Mouse (Mus musculus) myocyte (in vitro differentiated cells): ENCODE measurements around the gene Eif4a1.

Experiments
- E2F4 ChIP-seq: IDR thresholded peaks from one replicate; pipeline ENCODE4 v1.6.1; 2011; ENCODE audit warnings: mild to moderate bottlenecking, control low read depth, moderate library complexity; ENCODE audit not compliant: insufficient read depth
- MAX ChIP-seq: IDR thresholded peaks from one replicate; pipeline ENCODE4 v1.6.1; 2011; ENCODE audit warnings: low read depth, mild to moderate bottlenecking, control low read depth
- MYOD1 ChIP-seq, 3 experiments: IDR thresholded peaks; one replicate each; pipeline ENCODE4 v1.6.1; 2011; ENCODE audit warnings: control low read depth in 2 of 3, low read depth in 2 of 3, mild to moderate bottlenecking in 2 of 3, moderate library complexity in 1 of 3; ENCODE audit not compliant: insufficient read length in 2 of 3, control insufficient read depth in 1 of 3
- MYOG ChIP-seq, 3 experiments: IDR thresholded peaks; one replicate each; pipeline ENCODE4 v1.6.1; 2011; ENCODE audit warnings: control low read depth in 2 of 3, low read depth in 2 of 3, mild to moderate bottlenecking in 2 of 3; ENCODE audit not compliant: insufficient read length in 2 of 3, control insufficient read depth in 1 of 3, insufficient read depth in 1 of 3
- POLR2A ChIP-seq: IDR thresholded peaks from one replicate; pipeline ENCODE4 v1.6.1; 2011; ENCODE audit warnings: low read depth, mild to moderate bottlenecking, control low read depth, moderate library complexity; ENCODE audit not compliant: insufficient read length
- REST ChIP-seq: IDR thresholded peaks from one replicate; pipeline ENCODE4 v1.6.1; 2011; ENCODE audit warnings: mild to moderate bottlenecking, control low read depth, moderate library complexity; ENCODE audit not compliant: insufficient read depth, insufficient read length
- SRF ChIP-seq: IDR thresholded peaks from one replicate; pipeline ENCODE4 v1.6.1; 2011; ENCODE audit warnings: low read depth; ENCODE audit not compliant: control insufficient read depth, insufficient read length
- TCF12 ChIP-seq: IDR thresholded peaks from one replicate; pipeline ENCODE4 v1.6.1; 2011; ENCODE audit warnings: mild to moderate bottlenecking, control low read depth; ENCODE audit not compliant: poor library complexity, insufficient read depth, severe bottlenecking
- TCF3 ChIP-seq: IDR thresholded peaks from one replicate; pipeline ENCODE4 v1.6.1; 2011; ENCODE audit warnings: low read depth, control low read depth; ENCODE audit not compliant: insufficient read length
- USF1 ChIP-seq: IDR thresholded peaks from one replicate; pipeline ENCODE4 v1.6.1; 2011; ENCODE audit warnings: low read depth, mild to moderate bottlenecking, control low read depth, moderate library complexity

DNA sequence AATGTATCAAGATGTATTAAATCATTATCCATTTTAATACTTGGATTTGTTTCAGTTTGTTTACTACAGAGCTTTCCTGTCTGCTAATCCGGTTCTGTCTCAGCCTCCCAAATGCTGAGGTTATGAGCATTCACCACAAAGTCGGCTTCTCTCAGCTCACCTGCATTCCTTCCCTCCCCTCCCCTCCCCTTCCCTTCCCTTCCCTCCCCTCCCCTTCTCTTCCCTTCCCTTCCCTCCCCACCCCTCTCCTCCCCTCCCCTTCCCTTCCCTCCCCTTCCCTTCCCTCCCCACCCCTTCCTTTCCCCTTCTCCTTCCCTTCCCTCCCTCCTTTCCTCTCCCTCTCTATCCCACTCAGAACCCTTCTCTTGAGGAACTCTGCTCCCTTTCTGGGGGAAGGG, 32.4 kb upstream of the Eif4a1 start:
- no peak for TF ChIP-seq POLR2A
- no peak for TF ChIP-seq USF1
- no peak for TF ChIP-seq MYOG (IDR thresholded peaks at IDR 0.05; ENCODE audit: control insufficient read depth in 1 of 3, insufficient read depth in 1 of 3, insufficient read length in 2 of 3, low read depth in 2 of 3)
- no peak for TF ChIP-seq SRF
- no peak for TF ChIP-seq TCF12
- no peak for TF ChIP-seq REST
- TF ChIP-seq MAX, result no peak
- no peak for TF ChIP-seq TCF3
- no peak for TF ChIP-seq MYOD1 (IDR thresholded peaks at IDR 0.05; ENCODE audit: control insufficient read depth in 1 of 3, insufficient read length in 2 of 3, low read depth in 2 of 3)
- no peak for TF ChIP-seq E2F4
